Mouse (Mus musculus) erythroblast, embryonic 14.5 days (primary cell): ENCODE measurements around the gene Thra.

Source experiments
- GATA1 ChIP-seq: IDR thresholded peaks from 2 replicates; pipeline ENCODE4 v1.6.1; 2012; ENCODE audit warnings: low read length, inconsistent platforms, mixed read lengths
- TAL1 ChIP-seq: IDR thresholded peaks from 3 replicates; pipeline ENCODE4 v1.6.1; 2012; ENCODE audit warnings: low read length, inconsistent platforms, mixed read lengths

GRCm38 (mm10) chr11:98794469-98795014 lies 54.1 kb downstream of the Thra start:
- TF ChIP-seq GATA1 (no peak), TAL1 (no peak)
